Mouse (Mus musculus): ENCODE results near the gene Rnf26.

The Rnf26 gene

DNA sequence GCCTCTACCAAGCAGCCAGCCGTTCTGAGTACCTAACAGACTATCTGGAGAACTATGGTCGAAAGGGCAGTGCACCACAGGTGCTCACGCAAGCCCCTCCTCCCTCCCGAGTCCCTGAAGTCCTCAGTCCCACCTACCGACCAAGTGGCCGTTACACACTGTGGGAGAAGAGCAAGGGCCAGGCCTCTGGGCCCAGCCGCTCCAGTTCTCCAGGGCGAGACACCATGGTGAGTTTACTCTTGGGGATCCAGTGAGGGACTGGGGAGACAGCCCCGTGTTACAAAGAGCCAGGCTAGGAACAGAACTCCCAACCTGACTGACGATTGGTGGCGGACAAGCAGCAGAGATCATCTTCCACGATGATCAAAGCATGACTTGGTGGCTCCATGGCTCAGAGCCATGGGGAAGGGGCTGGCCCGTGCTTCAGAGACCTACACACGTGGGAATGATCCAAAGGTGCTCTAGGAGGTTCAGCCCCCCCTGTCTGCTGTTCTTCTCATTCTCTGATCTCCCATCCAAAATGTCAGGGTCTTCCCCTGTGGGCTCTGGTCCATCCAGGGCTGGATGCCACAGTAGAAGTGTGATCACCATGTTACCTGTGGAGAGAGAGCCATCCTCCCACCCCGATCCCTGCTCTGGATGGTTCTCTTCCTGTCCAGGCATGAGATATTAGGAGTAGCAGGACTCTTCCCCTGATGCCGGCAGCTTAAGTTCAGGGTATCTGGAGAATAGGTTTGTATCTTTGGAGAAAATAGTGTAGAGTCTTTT, 37.1 kb downstream of the Rnf26 start:
- DNase-seq (ENCODE audit: low read depth, low spot score), result no peak

DNA sequence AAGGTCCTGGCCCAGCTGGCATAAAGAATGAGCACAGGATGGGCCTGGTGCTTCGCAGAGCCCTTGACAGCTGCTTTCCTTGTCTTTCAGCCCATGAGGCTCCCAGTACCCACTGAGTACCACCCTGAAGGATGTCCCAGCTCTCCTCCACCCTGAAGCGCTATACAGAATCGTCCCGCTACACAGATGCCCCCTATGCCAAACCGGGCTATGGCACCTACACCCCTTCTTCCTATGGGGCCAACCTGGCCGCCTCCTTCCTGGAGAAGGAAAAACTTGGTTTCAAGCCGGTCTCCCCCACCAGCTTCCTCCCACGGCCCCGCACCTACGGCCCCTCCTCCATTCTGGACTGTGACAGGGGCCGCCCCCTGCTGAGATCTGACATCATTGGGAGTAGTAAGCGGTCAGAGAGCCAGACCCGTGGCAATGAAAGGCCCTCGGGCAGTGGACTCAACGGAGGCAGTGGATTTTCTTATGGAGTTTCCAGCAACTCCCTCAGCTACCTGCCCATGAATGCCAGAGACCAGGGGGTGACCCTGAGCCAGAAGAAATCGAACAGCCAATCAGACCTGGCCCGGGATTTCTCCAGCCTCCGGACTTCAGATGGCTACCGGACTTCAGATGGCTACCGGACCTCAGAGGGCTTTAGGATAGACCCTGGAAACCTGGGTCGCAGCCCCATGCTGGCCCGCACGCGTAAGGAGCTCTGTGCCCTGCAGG, 37.9 kb downstream of the Rnf26 start:
- DNase-seq (ENCODE audit: low read depth, low spot score), result no peak

DNA sequence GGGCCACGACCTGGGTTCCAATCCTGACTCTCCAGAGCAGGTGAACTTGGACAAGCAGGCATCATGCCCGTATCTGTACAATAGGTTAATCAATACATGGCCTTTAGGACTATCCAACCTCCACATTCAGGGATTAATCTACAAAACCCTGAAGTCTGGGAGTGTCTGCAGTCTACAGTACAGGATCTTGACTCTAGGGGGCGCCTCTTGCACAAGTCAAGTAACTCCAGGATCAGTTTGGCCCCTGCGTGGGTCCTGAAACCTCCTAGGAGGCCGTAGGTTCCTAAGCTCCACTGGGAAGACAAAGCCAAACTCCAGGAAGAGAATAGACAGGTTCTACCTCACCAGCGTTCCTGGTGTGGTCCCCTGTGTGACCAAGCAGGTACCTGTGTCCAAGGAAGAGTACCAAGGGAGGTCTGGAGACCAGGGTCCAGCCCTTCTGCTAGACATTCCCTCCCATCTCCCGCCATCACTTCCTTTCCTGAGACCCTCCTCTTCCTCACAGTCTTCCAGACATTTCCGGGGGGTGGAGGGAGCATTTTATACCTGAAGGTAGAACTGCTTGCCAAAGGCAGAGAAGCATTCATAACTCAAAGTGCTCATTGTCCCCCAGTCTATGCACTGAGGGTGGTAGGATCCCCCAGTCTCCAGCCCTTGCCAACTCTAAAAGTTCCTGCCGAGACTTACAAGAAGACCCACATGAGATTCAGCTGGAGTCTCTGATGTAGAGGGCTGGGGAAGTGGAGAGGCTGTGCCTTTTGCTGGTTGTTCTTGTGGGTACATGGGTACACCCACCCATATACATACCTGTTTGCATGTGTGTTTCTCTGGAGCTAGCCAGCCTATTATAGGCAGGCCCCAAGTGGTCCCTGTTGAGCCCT, 38.7 kb downstream of the Rnf26 start:
- peak; percentile 75 for DNase-seq (ENCODE audit: low read depth, low spot score)

DNA sequence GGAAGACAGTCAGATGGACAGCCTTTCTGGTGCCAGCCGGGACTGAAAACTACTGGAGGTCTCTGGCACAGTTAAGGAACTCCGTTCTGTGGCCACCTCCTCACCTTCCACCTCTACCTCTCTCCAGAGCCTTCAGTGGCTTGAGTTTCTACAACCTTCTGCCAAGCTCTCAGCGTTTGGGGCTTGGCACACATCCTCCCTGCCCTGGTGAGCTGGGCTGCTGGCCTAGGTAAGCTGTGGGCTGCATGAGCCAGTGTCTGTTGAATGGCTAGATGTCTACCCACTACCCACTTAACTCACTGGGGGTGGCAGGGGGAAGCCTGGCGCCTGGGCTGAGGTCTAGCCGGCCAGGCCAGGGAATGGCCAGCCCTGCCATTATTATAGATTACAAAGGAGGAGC, 40.2 kb downstream of the Rnf26 start:
- no peak for DNase-seq (ENCODE audit: low read depth, low spot score)

DNA sequence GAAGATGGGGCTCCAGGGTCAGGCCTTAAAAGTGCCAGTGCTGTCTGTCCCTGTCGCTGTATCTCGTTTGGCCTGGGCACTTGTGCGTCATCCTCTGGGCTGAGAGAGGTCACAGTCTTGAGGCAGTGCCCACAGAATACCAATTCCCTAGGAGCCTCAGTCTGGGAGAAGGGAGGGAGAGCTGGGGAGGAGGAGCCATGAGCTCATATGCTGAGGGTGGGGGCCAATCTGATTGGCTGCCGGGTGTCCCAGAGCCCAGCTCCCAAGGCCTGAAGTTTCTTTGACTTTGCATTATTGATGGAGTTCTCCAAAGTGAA, 40.8 kb downstream of the Rnf26 start:
- no peak for DNase-seq (ENCODE audit: low read depth, low spot score)

DNA sequence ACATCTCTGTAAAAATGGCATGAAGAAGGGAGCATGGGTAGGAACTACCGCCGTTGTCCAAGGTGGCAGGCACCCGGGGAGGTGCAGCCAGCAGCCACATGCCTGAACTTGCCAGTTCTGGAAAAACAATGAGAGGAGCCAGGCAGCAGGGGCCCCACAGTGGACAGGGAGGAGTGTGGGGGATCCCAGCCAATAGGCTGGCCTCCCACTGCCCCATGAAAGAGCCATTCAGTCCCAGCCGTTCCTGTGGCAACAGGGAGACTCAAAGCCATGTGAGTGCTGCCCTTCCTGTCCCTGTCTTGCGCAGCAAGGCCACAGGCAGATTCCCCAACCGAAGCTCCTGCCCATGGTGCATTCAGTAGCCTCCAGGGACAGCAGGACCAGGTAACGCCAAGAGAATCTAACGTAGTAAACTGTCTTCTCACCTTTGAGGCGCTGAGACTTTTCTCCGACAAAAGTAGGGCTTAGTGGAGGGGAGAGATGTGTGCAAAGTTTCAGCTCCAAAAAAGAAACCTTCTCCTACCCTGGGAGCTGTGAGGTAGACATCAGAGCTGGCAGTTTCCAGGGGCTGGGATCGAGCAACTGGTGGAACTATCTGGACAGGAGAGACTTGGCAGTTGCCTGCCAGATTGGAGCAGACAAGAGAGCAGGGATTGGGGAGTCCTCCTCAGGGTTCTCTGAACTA, 41.3 kb downstream of the Rnf26 start:
- DNase-seq (ENCODE audit: low read depth, low spot score), result no peak

DNA sequence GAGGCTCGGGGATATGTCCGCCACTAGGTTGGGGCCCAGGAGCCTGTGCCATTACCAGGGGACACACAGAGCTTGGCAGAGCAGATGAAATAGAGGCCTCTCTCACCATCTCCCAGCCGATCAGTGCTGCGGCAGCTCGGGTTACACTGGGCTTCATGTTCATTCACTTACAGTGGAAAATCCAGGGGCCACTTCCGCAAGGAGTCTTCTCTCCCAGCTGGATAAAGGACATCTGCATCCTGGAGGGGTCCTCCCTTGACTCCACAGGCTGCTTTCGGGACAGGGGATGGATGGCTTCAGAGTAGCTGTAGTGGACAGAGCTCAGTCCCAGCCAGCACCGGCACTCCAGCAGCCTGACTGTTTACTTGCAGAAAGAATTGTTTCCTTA, 42.5 kb downstream of the Rnf26 start:
- DNase-seq (ENCODE audit: low read depth, low spot score), result no peak

DNA sequence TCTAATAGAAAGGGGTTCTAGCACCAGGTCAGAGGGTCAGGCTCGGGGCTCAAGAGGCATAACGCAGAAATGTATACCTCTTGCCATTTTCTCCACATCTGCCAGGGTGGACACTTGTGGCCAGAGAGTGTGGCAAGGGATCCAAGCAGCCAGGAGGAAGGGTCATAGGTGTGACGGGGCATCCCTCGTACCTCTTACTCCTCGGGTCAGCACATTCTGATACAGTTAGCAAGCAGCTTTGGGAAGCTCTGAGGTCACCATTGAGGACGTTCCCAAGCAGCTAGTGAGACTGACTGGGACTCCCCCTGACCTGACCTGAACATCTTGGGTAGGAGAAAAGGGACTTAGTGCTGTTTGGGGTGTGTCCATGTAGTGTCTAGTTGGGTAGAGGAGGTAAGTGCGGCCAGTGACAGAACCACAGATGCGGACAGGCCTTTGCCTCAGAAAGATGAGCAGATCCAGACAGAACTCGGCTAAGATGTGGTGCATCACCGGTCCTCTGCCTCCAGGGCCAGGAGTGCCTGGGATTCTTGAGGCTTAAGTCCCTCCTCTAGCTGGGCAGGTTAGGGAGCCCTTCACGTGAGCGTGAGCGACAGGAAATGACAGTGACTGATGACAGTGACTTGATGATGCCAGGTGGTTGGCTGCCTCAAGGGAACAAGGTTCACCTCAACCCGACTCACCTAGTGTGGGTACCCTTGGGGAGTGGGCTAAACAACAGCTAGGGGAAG, 43.0 kb downstream of the Rnf26 start:
- DNase-seq (ENCODE audit: low read depth, low spot score), result no peak

DNA sequence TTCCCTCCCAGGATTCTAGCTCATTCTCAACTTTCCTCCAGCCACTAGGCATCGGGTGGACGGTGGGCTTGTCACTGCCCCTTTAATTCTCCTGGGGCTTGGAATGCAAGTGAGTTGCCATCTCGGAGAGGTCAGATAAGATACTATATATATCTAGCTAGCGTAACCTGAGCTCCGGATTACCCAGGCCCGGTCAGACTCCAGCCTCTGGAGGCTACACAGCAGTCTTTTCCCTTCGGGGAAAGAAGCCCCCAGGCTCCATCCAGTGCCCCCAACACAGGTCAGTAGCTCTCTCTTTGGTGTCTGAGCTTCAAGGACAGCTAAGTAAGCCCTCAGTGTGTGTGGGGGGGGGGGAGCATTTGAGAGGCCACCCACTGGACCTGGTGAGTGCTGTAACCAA, 44.1 kb downstream of the Rnf26 start:
- DNase-seq (ENCODE audit: low read depth, low spot score), result no peak

DNA sequence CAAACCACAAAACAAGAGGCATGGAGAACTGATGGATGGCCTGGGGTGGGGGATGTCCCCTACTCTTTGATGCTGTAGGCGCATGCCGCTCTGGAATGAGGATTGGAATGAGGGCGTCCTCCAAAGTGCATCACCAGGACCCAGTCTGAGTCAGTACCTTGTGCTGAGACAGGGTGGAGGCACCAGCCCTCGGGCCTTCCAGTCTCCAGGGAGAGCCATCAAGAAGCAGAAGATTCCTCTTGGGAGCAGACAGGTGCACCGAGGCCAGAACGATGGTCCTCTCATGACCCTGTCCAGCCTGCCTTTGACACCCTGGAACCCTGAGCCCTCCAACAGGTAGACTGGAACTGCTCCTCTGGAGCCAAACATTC, 45.4 kb downstream of the Rnf26 start:
- no peak for DNase-seq (ENCODE audit: low read depth, low spot score)

DNA sequence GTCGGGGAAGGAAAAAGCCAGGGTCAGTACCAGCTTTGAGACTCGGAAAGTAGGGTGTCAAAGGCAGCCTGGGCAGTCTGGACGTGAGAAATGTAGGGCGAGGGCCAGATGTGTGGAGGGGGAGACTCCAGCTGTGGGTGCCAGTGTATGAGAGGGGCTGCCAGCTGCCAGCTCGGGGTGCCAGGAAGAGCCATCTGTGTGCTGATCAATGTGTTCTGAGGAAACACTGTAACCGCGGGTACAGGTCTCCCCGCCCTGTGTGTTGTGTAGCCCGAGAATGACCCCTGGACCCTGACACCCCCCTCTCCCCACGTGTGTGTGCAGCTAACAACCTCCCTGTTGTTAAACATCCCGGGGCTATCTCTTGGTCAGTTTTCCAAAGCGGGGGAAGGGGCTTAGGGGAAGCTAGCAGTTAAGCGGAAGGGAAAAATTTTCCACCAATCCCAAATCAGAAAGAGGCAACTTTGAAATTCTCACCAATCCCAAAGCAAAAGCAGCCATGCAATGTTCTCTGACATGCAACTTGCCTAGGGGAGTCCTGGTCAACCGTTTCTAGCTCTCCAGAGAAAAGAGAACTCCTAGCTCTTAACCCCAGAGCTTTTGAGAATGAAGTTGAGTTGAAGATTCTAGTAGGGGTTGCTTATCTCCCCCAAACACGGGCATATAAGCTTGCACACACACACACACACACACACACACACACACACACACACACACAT, 45.9 kb downstream of the Rnf26 start:
- no peak for DNase-seq (ENCODE audit: low read depth, low spot score)

DNA sequence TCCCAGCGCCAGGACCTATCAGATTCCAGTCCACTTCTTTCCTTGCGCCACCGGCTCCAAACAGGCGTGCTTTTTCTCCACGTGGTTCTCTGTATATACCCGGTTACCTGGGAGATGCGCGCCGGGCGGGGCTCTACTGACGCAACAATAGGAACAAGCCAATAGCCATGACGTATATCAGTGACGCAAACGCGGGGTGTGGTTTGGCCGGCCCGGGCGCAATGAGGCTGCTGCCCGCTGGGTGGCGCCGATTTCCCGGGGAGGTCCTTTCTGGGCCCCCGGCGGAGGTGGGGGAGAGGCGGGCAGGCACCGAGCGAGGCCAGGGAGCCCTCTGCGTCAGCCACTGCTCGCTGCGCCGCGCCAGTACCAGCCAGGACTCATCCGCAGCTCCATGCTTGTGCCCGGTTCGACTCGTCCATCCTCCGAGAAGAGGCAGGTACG, 46.5 kb downstream of the Rnf26 start, which contains the start of gene Usp2:
TSS of gene Usp2 (plus strand) at position 237 of the 441 bp plus-strand sequence.
- DNase-seq (ENCODE audit: low read depth, low spot score), result peak; percentile 98

DNA sequence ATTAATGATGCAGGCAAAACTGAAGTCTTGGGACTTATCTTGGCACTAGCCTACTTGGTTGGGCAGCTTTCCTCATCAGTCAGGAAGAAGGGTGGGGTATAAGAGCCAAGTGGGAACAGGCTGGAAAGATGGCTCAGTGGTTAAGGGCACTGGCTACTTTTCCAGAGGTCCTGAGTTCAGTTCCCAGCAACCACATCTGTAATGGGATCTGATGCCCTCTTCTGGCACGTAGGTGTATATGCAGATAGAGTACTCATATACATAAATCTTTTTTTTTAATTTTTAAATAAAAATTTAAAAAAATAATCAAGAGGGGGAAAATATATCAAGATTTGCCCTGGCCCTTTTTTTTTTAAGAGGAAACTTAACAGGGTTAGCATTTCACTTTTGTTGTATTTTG, 48.1 kb downstream of the Rnf26 start:
- no peak for DNase-seq (ENCODE audit: low read depth, low spot score)

DNA sequence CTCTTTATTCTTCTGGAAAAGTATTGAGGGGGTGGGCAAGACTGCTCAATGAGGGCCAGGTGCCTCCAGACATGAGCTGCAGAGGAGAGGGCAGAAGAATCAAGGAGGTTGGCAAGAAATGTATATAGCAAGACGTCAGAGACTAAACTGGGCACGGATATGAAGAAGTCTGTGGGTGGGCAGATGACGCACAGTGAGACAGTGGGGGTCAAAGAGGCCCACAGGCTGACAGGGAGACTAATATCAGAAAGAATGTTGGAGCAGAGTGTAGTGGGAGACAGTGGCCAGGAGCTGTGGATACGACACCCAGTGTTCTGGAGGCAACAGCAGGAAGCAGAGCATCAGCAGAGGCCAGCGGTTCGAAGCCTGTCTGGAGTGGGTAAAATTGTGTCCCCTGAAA, 54.7 kb downstream of the Rnf26 start:
- no peak for DNase-seq (ENCODE audit: low read depth, low spot score)

DNA sequence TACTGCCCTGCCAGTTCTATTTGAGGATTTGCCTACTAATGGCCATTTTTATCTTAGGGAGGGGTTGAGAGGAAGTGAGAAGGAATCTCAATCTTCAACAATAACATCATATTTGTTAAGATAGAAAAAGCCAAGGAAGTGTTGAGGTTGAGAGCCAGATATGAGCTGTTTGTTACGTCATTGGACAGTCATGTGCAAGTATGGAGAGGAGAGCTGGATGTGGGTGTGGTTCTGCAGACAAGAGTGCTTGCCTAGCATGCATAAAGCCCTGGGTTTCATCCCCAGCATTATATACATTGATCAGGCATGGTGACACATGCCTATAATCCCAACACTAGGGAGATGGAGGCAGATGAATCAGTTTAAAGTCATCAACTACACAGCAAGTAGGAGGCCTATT, 59.4 kb downstream of the Rnf26 start:
- no peak for DNase-seq (ENCODE audit: low read depth, low spot score)

DNA sequence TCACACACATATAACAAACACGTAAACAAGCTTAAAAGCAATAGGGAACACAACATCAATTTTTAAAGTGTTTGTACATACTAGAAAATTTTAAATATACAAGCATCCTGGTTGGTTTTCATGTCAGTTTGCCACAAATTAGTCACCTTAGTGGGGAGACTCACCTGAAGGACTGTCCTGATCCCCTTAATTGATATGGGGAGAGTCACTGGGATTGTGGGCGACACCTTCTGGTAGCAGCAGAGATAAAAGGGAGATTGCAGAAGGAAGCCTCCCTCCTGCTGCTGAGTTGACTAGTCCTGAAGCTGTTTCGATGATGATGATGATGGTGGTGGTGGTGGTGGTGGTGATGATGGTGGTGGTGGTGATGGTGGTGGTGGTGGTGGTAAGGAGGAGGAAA, 60.5 kb downstream of the Rnf26 start:
- DNase-seq (ENCODE audit: low read depth, low spot score), result peak; percentile 26

DNA sequence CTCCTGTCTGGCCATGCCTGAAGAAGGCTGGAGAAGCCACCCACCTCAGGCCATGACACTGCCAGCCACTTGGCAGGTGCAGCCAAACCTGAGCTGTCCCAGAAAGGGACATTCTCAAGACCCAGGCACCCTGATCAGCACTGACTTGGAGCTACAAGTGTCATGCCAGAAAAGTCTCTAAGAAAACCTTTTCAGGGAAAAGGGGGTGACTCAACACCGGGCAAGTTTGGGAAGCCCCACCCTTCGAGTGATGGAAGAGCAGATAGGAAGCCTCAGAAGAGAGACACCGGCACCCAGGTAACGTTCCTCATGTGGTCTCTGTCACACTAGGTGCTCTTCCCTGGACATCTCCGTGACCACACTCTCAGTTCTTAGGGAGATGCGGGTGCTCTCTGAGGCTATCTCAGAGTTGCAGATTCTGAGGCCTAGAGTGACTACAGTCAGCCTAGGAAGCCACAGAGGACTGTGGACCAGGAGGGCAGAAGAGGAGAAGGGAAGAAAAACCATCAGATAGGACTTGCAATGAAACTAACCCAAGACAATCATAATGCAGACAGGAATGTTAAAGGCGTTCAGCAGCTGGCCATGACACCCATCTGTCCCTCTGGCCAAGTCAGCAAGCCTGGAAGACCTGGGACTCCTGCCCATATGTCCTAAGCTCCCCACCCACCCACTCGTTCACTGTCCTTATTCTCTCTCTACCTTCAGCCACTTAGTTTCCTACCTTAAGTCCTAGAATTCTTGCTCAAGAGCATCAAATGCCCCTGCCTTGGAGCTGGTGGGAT, 63.7 kb downstream of the Rnf26 start:
- DNase-seq (ENCODE audit: low read depth, low spot score), result no peak

DNA sequence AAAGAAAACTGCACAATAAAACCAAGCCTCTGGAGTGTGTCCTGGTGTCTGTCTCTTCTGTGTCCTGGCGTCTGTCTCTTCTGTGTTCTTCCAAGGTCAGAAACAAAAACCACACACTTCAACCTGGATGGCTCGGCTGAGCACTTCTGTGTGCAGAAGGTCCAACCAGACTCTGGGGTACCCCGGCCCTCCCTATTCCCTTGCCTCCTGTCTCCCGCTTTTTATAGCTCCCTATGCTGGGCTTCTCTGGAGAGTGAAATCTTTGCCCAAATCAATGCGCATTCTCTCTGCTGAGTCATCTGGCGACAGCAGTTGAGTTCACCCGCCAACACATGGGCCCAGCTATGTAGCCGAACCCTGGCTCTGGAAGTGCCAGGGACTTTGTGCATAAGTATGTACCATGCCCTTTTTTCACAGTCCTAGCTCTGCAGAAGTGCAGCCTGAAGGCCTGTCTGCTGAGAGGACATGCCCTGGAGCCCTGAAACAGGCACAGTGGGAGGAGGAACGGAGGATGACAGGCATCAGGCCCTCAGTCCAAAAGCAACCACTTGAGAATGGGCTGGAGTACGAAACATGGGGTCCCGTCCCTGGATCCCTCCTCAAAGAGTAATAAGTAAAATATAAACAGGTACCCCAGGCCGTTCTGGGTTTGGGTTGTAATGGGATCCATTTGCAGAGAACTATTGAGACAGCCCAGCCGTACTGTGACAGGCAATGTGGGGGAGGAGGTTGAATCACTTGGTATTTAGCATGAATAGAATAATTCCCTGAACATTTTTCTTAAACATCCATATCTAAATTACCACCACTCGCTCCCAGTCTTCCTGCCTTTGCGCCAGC, 64.6 kb downstream of the Rnf26 start:
- no peak for DNase-seq (ENCODE audit: low read depth, low spot score)
